Mouse (Mus musculus) retina, postnatal 1 day (tissue): ENCODE data around the gene Gm14569.

Experiments
- DNase-seq: peaks from one replicate; pipeline ENCODE4 v3.0.0-alpha.2; 2012

Gene Gm14569

DNA sequence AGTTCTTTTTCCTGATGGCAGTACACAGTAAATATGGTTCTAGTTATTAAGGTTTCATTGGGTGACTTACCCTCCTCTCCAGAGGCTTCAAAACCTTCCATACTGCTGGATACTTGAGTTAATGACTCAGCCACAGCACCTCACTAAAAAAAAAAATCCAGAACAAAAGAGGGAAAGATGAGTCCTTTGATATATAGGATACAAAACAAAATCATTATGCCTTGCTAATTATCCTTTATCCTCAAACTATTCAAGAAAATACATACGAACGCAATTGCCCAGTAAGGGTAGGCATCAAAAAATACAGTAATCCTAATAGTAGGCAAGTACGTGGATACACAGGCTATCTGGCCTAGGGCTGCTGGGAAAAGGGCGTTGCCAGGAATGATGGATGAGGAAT lies at the start of gene Gm14569:
Gm14569 (minus strand) TSS at position 101 of the 400 bp plus-strand sequence.
- DNase-seq: no peak

DNA sequence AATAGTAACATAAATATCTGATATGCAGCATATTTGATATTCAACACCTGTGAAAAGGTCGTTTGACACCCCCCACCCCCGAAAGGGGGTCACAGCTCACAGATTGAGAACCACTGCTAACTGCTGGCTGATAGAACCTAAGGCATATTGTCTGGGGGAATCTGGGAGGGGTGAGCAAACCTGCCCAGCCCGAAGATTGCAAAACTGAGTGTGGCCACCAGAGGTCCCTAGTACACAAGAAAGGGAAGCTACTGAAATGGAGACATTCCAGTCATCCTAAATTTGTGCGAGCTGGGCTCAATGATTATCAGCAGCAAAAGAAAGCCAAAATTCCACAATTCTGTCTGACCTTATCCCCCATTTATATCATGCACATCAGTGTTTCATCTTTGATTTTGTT lies 42.9 kb upstream of the Gm14569 start:
- peak; percentile 74 for DNase-seq

- no peak for DNase-seq
Measured at GRCm38 (mm10) chrX:36533744-36534143, 42.1 kb upstream of the Gm14569 start.

GRCm38 (mm10) chrX:36530251-36530650 lies 38.6 kb upstream of the Gm14569 start:
- DNase-seq: no peak

DNA sequence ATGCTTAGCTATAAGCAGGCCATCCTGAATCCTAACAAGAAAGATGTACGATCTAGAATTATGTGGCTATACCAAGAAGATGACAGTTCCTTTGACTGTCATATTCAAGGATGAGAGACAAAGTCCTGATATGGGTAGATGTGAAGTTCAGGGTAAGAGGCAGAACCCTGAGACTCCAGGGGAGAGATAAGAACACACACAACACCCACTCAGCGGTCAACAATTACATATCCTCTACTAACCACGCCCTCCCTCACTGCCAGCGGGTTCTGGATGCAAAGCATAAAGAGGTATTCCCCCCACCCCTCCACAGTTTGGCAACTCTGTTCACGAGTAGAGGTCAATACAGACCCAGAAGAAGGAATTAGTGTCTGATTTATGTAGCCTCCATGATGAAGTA lies 32.1 kb upstream of the Gm14569 start:
- DNase-seq: no peak

- DNase-seq: no peak
Measured at GRCm38 (mm10) chrX:36513726-36514125, 22.1 kb upstream of the Gm14569 start.

- no peak for DNase-seq
Measured at GRCm38 (mm10) chrX:36513231-36513630, 21.6 kb upstream of the Gm14569 start.

GRCm38 (mm10) chrX:36506863-36507262 lies 15.2 kb upstream of the Gm14569 start:
- DNase-seq: peak; percentile 56

DNA sequence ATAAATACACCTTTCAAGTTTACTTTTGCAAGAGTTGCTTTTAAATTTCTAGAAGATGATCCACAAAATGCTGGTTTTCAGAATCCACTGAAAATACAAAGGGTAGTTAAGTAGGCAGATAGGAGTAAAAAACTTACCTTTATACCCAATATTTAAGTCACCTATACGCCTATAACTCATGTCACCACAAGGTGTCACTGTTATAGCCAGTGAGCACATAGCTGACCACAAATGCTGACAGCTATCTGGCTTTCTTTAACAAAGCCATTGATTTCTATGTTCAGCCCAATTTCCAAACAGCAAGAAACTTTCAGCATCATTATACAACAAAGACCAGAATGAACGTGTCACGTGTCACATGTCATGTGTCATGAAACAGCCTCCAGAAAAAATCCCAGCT lies 2.1 kb downstream of the Gm14569 start:
- DNase-seq: peak; percentile 18

DNA sequence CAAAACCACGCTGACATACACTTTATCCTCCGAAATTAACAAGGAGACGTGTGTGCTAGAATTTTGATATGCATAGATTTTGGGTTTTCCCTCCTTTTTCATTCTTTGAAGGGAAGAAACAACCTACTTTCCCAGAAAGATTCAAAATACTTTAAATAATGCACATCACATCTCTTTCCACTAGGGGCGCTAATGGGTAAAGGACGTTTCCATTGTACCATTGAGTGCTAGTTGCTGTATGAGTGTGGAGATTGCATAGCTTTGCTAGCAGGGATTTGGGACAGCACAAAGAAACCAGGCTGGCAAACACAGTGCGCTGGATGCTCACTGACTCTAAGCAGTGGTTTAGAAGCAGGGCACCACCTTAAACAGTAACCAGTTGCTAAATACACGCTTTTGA lies 3.6 kb downstream of the Gm14569 start:
- DNase-seq: peak; percentile 25

DNA sequence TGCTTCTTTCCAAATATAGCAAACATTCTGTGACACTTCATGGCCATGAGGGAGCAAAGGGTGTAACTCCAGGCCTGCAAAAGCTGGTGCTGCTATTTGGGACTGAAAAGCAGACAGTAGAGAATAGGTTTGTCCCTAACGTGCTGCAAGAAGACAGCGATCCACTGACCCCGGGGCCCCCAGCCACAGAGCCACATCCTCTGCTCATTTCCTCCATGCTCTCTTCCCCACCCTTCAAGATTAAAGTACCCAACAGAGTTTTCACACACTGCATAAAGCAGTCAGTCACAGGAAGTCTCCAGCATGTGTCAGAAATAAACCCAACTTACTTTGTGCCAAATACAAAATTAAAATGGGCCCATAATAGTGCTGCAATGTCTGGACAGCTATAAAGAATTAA lies 16.8 kb downstream of the Gm14569 start:
- DNase-seq: no peak

- no peak for DNase-seq
Measured at GRCm38 (mm10) chrX:36474103-36474751, 17.4 kb downstream of the Gm14569 start.

DNA sequence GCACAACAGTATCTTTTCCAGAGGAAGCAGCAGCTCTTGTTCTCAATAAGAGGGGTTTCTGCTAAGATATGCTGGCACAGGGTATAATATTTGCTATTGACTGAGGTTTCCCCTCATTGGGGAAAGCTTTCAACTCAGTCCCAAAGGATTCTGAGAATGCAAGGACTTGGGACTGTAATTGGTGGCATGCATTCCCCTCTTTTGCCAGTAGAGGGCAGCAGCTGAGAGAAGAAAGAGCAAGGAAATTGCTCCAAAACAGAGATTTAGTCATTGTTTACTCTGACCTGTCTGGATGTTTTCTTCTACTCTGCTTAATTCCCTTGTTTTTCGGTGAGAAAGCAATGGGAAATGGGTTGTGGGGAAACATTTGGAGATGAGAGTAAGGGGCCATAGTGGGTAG lies 35.6 kb downstream of the Gm14569 start:
- peak; percentile 24 for DNase-seq

DNA sequence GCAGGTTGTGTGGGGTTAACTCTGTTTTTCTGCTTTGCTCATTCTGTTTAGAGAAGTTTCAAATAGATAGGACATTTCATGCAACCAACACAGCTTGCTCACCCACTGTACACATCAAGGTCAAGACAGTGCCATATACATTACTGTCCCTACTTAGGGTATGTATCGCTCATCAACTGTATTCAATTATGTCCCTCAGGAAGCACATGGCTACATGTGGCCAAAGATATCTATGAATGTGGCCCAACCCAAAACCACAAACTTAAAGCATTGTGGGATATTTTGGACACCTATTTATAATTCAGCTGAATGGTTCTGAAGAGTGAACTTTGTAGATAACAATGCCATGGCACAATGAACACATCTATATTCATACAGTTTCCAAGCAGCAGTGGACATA lies 53.7 kb downstream of the Gm14569 start:
- no peak for DNase-seq

DNA sequence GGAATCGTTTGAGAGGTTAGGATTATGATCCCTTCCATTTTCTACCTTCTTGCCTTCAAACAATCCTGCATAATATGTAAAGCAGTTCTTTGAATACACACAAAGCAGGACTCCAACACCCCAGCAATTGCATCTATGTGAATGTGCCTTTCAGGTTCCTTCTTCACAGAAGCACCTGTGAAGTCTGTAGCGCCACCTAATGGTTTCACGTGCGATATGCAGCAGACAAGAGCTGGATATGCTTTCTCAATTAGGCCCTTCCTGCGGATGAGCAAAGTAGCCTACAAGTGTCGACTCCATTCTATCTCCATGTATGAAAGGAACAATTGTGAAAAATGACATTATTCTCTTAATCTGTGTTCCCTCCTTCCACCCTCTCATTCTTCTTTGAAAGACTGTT lies 56.6 kb downstream of the Gm14569 start:
- peak; percentile 3 for DNase-seq

DNA sequence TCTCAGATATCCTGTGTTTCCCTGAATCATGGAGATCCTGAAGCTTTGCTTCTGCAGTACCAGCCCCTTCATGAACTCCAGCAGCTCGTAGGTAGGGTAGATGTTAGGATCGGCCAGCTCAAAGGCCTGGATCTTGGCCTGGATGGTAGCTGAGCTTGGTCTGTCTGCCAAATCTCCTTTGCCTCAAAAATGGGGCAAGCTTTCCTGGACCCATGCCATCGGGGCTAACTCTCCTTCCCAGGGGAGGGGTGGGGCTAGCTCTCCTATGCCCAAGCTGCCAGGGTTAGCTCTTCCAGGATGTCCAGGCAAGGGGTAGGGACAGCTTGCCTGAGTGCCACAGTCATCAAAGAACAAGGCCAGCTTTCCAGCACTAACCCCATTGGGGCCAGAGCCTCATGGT lies 72.5 kb downstream of the Gm14569 start:
- no peak for DNase-seq

GRCm38 (mm10) chrX:36402316-36402715 lies 89.3 kb downstream of the Gm14569 start:
- DNase-seq: peak; percentile 6

DNA sequence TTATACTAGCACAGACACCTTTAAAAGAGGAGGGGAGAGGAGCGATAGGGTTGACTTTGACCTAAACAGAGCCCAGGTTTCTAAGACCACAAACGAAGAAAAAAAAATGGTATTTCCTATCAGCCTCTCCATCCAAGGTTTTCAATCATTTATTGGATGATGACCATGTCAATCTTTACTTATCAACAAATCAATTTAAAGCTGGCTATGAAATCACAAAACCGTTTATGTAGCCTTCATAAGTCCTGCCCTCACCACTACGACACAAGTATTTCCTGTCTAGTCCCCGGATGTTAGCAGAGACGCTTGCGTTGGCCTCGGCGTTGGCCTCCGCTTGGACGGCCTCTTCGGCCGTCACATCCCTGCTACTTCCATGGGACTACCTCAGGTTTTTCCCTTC lies 90.7 kb downstream of the Gm14569 start, which contains the start of gene Gm6268:
Gm6268 (plus strand) TSS at position 301 of the 400 bp plus-strand sequence.
- DNase-seq: no peak

- DNase-seq: peak; percentile 39
Measured at GRCm38 (mm10) chrX:36393279-36393678, 98.4 kb downstream of the Gm14569 start.

- DNase-seq: no peak
Measured at GRCm38 (mm10) chrX:36392672-36393071, 99.0 kb downstream of the Gm14569 start.

DNA sequence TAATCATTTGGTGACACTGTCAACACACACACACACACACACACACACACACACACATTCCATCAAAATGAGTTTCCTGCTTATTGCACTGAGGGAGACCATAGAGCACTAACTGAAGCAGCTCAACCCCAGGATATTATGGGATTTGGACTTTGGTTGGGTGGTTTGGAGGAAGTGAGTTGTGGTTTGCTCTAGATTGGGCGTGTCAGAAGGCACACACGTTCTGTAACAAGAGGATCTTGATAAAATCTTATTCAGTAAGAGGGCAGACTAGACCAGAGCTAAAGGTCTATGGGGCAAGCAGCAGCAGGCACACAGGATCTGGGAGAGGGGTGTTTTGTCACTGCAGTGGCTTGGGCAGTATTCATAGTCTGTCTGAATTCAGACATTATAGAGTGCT lies 101.1 kb downstream of the Gm14569 start:
- no peak for DNase-seq

GRCm38 (mm10) chrX:36389971-36390370 lies 101.7 kb downstream of the Gm14569 start:
- no peak for DNase-seq

- no peak for DNase-seq
Measured at GRCm38 (mm10) chrX:36385340-36385739, 106.3 kb downstream of the Gm14569 start.
